Mouse (Mus musculus) embryonic facial prominence, embryonic 14.5 days (tissue): ENCODE data around the gene Reep6. TPM values are rescaled to one million over a fixed set of nuclear protein-coding genes. Genes with fewer than 3 reads are reported as not detected.
A peak's percentile ranks its signal among the peaks of the same experiment; 100 is the strongest.
"Not testable (repeated sequence)": the region's sequence is repeated elsewhere in the genome, so short reads cannot be mapped to it uniquely, and the experiment has no call there.

Experiments
- ATAC-seq: fragments of 200-750 bp; cut with Nextera tagmentation; 2 replicates; pipeline ENCODE4 v1.8.0; 2017; ENCODE audit warnings: low read depth, moderate number of reproducible peaks, moderate TSS enrichment
- DNase-seq: peaks from one replicate; pipeline ENCODE4 v3.0.0-alpha.2; 2015; ENCODE audit warnings: low spot score
- H3K27ac ChIP-seq: fragments of 300-500 bp; sonication (generic); replicated peaks from 2 replicates; pipeline ENCODE4 v1.5.1; 2014; ENCODE audit warnings: low read depth, mild to moderate bottlenecking, low read length, moderate library complexity
- H3K27me3 ChIP-seq: fragments of 300-500 bp; sonication (generic); replicated peaks from 2 replicates; pipeline ENCODE4 v1.6.1; 2014; ENCODE audit warnings: low read length; ENCODE audit not compliant: control insufficient read depth, insufficient read depth
- H3K36me3 ChIP-seq: fragments of 300-500 bp; sonication (generic); 2 replicates; pipeline ENCODE4 v1.6.1; 2014; ENCODE audit warnings: low read length, mixed read lengths; ENCODE audit not compliant: control insufficient read depth, insufficient read depth
- H3K4me1 ChIP-seq: fragments of 300-500 bp; sonication (generic); 2 replicates; pipeline ENCODE4 v1.6.1; 2014; ENCODE audit warnings: antibody characterized with exemption, low read length; ENCODE audit not compliant: control insufficient read depth, insufficient read depth
- H3K4me2 ChIP-seq: fragments of 300-500 bp; sonication (generic); 2 replicates; pipeline ENCODE4 v1.6.1; 2014; ENCODE audit warnings: low read depth, mild to moderate bottlenecking, low read length, moderate library complexity, mixed read lengths
- H3K4me3 ChIP-seq: fragments of 300-500 bp; sonication (generic); 2 replicates; pipeline ENCODE4 v1.5.1; 2014; ENCODE audit warnings: low read depth, mild to moderate bottlenecking, low read length
- H3K9ac ChIP-seq: fragments of 300-500 bp; sonication (generic); 2 replicates; pipeline ENCODE4 v1.6.1; 2014; ENCODE audit warnings: low read depth, mild to moderate bottlenecking, low read length, moderate library complexity, mixed read lengths
- H3K9me3 ChIP-seq: fragments of 300-500 bp; sonication (generic); 2 replicates; pipeline ENCODE4 v1.6.1; 2016; ENCODE audit warnings: low read length; ENCODE audit not compliant: control insufficient read depth
- WGBS: fragments of 180-500 bp; shearing (Covaris S2); extraction: QIAGEN DNeasy Blood & Tissue Kit; methylation state at CpG from one replicate; pipeline ENCODE4 v1.1.7; 2014; 5-methylcytosine and 5-hydroxymethylcytosine counted together
- polyA plus RNA-seq: library from polyadenylated mRNA; unstranded; fragments of >200 nt; fragmentation: Nextera tagmentation; extraction: Ambion mirVana; gene quantifications from 2 replicates; pipeline ENCODE4 v1.2.1, GENCODE M21; 2014

Reep6 gene
- polyA plus RNA-seq, 1 experiment from 2014 or later, result 5.6 TPM

DNA sequence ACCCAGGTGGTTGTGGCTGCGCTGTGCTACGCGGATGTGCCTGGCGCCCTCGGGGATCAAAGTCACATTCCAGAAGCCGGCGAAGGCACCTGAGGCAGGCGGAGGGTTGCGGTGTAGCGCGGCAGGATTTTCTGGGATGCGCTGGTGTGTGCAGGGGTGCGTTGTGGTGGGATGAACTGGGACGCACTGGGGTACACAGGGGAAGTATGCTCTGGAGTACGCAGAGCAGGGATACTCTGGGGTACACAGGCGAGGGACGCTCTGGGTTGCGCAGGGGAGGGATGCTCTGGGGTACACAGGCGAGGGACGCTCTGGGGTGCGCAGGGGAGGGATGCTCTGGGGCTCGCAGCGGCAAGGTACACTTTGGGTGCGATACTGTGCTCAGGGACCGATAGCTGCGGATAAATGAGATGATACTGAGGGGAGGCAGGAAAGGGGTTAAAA is 12.6 kb downstream of the Reep6 start:
- ATAC-seq, result peak; percentile 2; the same call in 1 of the 2 replicates

DNA sequence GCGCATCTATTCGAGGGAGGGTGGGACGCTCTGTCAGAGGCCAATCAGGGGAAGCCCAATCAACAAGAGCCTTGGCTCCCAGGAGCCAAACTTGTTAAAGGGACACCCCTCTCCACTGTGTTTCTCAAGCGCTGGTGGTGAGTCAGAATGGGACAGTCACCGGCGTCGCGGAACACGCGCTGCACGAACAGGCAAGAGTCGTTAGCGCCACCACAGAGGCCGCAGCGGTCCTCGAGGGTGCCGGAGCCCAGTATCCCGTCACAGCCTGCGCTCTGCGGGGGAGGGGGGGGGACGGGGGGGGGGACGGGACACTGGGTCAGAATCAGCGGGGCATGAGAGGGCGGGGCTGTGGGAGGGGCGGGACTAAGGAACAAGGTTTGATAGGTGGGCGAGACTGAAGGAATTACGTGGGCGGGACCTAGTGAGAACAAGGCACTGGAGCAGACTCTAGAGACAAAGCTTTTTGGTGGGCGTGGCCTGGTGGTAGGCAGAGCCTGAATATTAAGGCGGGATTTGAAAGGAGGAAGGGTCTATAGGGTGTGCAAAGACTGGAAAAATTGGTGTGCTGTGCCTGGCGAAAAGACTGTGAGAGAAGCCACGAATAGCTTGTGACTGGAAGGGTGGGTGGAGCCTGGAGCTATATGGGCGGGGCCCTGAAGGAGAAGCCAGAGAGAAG is 13.1 kb downstream of the Reep6 start:
- DNase-seq (peak; percentile 96), ATAC-seq (peak; percentile 74)
- H3K4me3 ChIP-seq, result peak overlapping the region; percentile 37
- peak overlapping the region; percentile 57 for H3K4me2 ChIP-seq
- H3K27me3 ChIP-seq, result peaks cover 73% of the 10 kb centered on the region
- under 1% methylated on average over 21 of the region's 33 CpGs for WGBS
- no peaks in the 10 kb centered on the region for H3K9me3 ChIP-seq
- H3K36me3 ChIP-seq, result no peaks in the 10 kb centered on the region
- peak overlapping the region; percentile 2; the same call in 1 of the 2 replicates for H3K9ac ChIP-seq
- H3K4me1 ChIP-seq, result peaks cover 34% of the 10 kb centered on the region
- H3K27ac ChIP-seq, result no peak overlapping the region

More for the DNA sequence above, 12.6 kb downstream of the Reep6 start:
- no peak overlapping the region; the same call in 1 of the 2 replicates for H3K9ac ChIP-seq
- H3K4me3 ChIP-seq, result peak overlapping the region; percentile 37
- peaks cover 67% of the 10 kb centered on the region for H3K27me3 ChIP-seq
- H3K9me3 ChIP-seq, result no peaks in the 10 kb centered on the region
- no peak overlapping the region for H3K27ac ChIP-seq
- DNase-seq, result no peak
- H3K36me3 ChIP-seq, result no peaks in the 10 kb centered on the region
- peaks cover 29% of the 10 kb centered on the region for H3K4me1 ChIP-seq
- H3K4me2 ChIP-seq, result peak overlapping the region; percentile 57
- WGBS, result under 1% methylated on average over 26 of the region's 26 CpGs

DNA sequence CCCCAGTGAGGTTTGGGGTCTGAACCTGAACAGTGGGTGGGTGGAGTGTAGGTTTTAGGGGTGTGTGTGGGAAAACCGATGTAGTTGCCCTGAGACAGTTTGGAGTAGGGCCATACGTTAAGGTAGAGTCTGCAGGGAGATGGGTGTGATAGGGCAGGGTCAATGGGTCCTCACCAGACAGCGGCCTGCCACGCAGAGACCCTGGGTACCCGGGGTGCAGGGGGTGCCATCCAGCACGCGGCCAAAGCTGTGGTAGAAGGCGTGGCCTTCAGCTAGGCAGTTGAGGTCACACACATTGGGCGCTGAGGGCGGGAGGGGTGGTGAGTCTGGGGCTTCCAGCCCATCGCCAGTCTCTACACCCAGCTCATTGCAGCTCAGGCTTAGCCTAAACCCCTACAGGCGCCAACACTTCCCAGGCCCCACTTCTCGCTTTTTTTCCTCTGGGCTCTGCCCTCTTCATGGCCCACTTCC is 13.7 kb downstream of the Reep6 start:
- Histone ChIP-seq H3K36me3 (no peaks in the 10 kb centered on the region), H3K4me1 (peaks cover 40% of the 10 kb centered on the region), H3K4me2 (peak overlapping the region; percentile 57), H3K9ac (peak overlapping the region; percentile 2; the same call in 1 of the 2 replicates), H3K4me3 (peak overlapping the region; percentile 37), H3K27me3 (peaks cover 79% of the 10 kb centered on the region), H3K27ac (no peak overlapping the region; the same call in 1 of the 2 replicates), H3K9me3 (no peaks in the 10 kb centered on the region)
- DNase-seq (no peak), ATAC-seq (no peak; the same call in 1 of the 2 replicates)
- WGBS, result 24% methylated on average over 13 of the region's 13 CpGs

DNA sequence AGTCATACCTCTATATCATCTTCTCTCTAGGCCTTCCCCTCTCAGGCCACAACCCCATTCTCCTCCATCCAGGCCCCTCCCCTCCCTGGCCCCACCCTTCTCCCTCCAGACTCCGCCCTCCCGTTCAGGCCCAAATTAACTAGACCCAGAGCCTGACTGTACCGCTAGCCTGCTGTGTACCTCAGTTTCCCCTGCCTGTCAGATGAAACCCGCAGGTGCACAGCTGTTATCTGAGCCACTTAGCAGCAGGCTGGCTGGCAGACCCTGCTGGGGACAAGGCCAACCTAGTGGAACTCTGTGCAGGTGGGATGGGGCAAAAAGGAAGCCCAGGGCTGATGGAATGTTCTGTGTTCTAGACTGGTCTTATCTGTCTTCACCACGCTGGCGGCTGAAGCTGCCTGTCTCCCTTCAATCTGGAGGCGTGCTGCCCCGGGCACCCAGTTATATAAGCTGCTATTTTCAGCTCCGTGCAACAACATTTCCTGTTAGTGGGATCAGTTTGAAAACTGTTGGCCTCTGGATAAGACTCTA is 14.4 kb downstream of the Reep6 start:
- Histone ChIP-seq H3K36me3 (no peaks in the 10 kb centered on the region), H3K4me3 (no peak overlapping the region), H3K27ac (no peak overlapping the region), H3K27me3 (peaks cover 86% of the 10 kb centered on the region), H3K4me2 (peak overlapping the region; percentile 57), H3K9me3 (no peaks in the 10 kb centered on the region), H3K4me1 (peaks cover 41% of the 10 kb centered on the region), H3K9ac (no peak overlapping the region)
- ATAC-seq (no peak), DNase-seq (no peak)
- WGBS, result 45% methylated on average over 9 of the region's 9 CpGs

DNA sequence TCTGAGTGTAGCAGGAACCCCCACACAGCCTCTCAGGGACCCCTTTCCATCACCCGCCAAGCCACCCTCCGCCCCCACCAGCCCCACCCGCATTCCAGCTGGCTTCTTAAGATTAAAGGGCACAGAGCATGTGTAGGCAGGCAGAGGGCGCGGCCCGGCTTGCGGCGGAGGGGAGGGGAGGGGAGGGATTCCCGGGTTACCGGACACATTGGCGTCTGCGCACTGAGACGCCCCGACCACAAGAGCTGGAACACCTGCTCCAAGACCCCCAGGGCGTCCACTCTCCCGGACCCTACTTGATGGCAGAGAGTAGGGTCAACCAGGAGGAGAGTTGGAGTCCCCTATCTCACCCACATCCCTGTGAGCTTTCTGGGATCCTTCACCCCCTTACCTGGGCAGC is 15.4 kb downstream of the Reep6 start:
- Histone ChIP-seq H3K27me3 (peaks cover 93% of the 10 kb centered on the region), H3K27ac (no peak overlapping the region), H3K9ac (no peak overlapping the region), H3K4me2 (peak overlapping the region; percentile 39), H3K9me3 (no peaks in the 10 kb centered on the region), H3K36me3 (no peaks in the 10 kb centered on the region), H3K4me1 (peaks cover 41% of the 10 kb centered on the region), H3K4me3 (peak overlapping the region; percentile 8; the same call in 1 of the 2 replicates)
- peak; percentile 58 for DNase-seq
- WGBS, result 0% methylated on average over 5 of the region's 16 CpGs
- ATAC-seq, result no peak

DNA sequence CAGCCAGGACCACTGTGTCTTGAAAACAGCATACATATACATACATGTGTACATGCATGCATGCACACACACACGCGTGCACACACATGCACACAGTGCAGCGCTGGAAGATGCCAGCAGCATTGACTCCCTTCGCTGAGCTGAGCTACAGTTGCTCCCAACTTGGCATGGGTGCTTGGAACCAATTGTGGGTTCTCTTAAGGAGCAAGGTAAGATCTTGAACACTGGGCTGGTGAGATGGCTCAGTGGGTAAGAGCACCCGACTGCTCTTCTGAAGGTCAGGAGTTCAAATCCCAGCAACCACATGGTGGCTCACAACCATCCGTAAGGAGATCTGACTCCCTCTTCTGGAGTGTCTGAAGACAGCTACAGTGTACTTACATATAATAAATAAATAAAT is 16.2 kb downstream of the Reep6 start:
- WGBS, result 73% methylated on average over 5 of the region's 6 CpGs
- Histone ChIP-seq H3K27me3 (peaks cover 92% of the 10 kb centered on the region), H3K4me1 (peaks cover 41% of the 10 kb centered on the region)
- not testable (repeated sequence) for H3K36me3 ChIP-seq, DNase-seq, H3K4me3 ChIP-seq, H3K9ac ChIP-seq, H3K4me2 ChIP-seq, H3K9me3 ChIP-seq, ATAC-seq, H3K27ac ChIP-seq

DNA sequence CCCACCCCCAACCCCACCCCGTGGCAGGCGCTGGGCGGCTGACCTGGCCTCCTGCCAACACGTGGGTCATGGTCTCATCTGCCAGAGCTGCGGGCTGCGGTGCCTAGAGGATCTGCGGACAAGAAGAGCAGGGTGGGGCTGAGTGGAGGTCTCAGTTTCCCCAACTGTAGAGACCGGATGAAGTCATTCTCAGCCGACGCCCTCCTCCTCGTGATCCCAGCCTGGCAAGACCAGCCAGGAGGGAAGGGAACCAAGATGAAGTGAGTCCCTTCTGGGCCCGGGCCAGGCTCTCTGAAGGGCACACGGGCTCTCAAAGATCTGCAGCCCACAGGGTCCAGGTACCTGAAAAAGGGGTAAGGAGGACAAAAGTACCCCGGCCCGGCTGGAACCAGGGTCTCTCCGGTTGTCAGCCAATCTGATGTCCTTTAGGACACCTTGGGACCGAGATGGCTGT is 17.8 kb downstream of the Reep6 start:
- Histone ChIP-seq H3K4me2 (peak overlapping the region; percentile 52), H3K36me3 (no peaks in the 10 kb centered on the region), H3K9ac (0 out of 2 replicates have a peak overlapping the region, but pooled peaks have one; percentile 50), H3K27ac (no peak overlapping the region), H3K4me1 (peaks cover 35% of the 10 kb centered on the region), H3K27me3 (peaks cover 92% of the 10 kb centered on the region), H3K4me3 (peak overlapping the region; percentile 25), H3K9me3 (no peaks in the 10 kb centered on the region)
- ATAC-seq, result no peak
- no peak for DNase-seq
- 13% methylated on average over 17 of the region's 17 CpGs for WGBS

DNA sequence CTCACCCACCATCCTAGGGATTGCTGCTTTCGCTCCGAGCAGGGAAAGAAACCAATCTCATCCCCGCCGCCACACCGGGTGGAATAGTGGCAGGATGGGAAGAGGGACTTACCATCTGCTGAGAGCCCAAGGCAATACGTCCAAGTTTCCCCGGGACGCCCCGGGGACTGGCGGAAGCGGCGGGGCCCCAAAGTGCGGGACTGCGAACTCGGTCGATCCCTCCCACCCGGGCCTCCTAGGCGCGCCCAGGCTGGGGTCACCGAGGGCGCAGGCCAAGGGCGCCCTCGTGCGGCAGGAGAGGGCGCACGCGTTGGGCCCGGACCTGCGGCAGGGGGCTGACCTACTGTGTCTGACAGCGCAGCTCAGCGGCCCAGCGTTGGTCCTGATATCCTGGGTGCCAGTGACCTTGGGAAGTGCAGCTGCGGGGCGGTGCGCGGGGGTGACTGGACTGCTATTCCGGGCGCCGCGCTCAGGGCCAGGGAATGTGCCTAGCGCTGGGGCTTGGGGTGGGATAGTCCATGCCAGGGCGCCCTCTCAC is 18.6 kb downstream of the Reep6 start, which contains the start of gene Adamtsl5:
Gene Adamtsl5 (minus strand): TSS at position 169 of the 538 bp plus-strand sequence.
- peak; percentile 28; the same call in 1 of the 2 replicates for ATAC-seq

More for the DNA sequence above, 18.6 kb downstream of the Reep6 start, which contains the start of gene Adamtsl5:
- H3K27ac ChIP-seq, result no peak within 1 kb of the TSS
- peak within 1 kb of the TSS; percentile 25 for H3K4me3 ChIP-seq
- peak within 1 kb of the TSS; percentile 50; the same call in 1 of the 2 replicates for H3K9ac ChIP-seq
- H3K36me3 ChIP-seq, result no peaks in the 10 kb centered on the region
- H3K27me3 ChIP-seq, result peaks cover 91% of the 10 kb centered on the region
- peaks cover 27% of the 10 kb centered on the region for H3K4me1 ChIP-seq
- H3K4me2 ChIP-seq, result peak within 1 kb of the TSS; percentile 52
- DNase-seq, result peak; percentile 40
- no peaks in the 10 kb centered on the region for H3K9me3 ChIP-seq
- WGBS, result 2% methylated on average over 17 of the region's 42 CpGs
